Mouse (Mus musculus): ENCODE measurements around the gene Tubb4b. TPM values are rescaled to one million over a fixed set of nuclear protein-coding genes. Genes with fewer than 3 reads are reported as not detected.

Gene Tubb4b
- 101 to 123 TPM (median 110 TPM) in 4 replicates for total RNA-seq (2023)

DNA sequence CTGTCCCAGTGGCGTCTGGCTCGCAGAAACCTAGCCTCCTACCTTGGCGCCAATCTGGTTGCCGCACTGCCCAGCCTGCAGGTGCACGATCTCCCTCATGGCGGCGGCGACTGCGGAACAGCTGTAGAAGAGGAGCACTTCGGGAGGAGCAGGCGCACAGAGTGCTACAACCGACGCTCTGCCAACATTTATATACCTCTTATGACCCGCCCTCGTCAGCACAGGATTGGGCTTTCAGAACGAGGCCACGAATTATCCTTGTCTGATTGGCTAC lies at the start of gene Tubb4b:
TSS of gene Tubb4b (minus strand) at position 211 of the 274 bp plus-strand sequence.

GRCm38 (mm10) chr2:25271827-25272511 lies 47.5 kb upstream of the Tubb4b start, which contains the start of the genes Ssna1 and Anapc2:
TSS of gene Ssna1 (minus strand) at chr2:25272438.
TSS of gene Anapc2 (plus strand) at chr2:25272478.

GRCm38 (mm10) chr2:25262291-25262767 lies 37.8 kb upstream of the Tubb4b start, which contains the start of gene Tprn:
TSS of gene Tprn (plus strand) at chr2:25262618.

GRCm38 (mm10) chr2:25255284-25255779 lies 30.8 kb upstream of the Tubb4b start, which contains the start of gene Tmem203:
TSS of gene Tmem203 (plus strand) at chr2:25255439.

GRCm38 (mm10) chr2:25246183-25247072 lies 21.9 kb upstream of the Tubb4b start, which contains the start of gene AL732309.1:
TSS of gene AL732309.1 (minus strand) at chr2:25246863.

GRCm38 (mm10) chr2:25242101-25242506 lies 17.6 kb upstream of the Tubb4b start, which contains the start of the genes Rnf208 and Cysrt1:
TSS of gene Rnf208 (plus strand) at chr2:25242255.
TSS of gene Cysrt1 (minus strand) at chr2:25242452.

GRCm38 (mm10) chr2:25236614-25237013 lies 12.1 kb upstream of the Tubb4b start, which contains the start of gene Rnf224:
TSS of gene Rnf224 (minus strand) at chr2:25236787.

DNA sequence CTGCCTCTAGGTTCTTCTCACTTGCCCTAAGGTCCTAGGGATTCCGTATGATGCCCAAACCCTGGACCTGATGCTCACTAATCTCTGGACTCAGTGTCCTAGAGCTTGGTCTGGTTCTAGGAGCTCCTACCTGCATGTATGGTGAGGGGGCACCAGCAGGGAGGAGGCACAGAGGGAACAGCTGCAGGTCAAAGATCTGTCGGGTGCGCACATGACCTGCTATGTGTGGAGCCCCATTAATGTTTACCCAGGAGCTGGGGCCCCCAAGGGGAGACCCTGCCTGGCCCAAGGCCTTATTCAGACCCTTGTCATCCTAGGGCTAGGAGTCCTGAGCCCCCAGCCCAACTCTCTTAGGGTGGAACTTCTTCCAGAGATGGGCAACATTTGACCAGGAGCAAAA lies 9.5 kb upstream of the Tubb4b start, which contains the start of gene Slc34a3:
TSS of gene Slc34a3 (minus strand) at position 315 of the 400 bp plus-strand sequence.

GRCm38 (mm10) chr2:25218445-25218844 lies 6.1 kb downstream of the Tubb4b start, which contains the start of gene Fam166a:
TSS of gene Fam166a (plus strand) at chr2:25218745.

DNA sequence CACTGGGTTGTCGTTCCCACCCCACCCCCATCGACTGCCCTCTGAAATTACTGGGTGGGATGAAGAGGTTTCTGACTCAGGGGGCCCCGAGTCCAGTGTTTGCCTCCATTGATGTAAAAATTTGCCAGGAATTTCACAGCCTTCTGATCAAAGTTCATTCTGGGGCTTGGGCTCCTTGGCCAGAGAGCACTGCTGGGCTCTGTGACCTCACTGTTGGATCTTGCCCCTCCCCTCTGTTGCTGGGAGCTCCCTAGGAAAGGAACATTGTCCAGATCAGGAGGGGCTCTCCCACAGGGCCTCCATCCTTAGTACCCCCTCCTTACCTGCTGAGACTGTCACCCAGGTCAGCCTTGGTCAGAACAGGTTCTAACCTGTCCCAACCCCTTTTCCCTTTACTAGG lies 10.1 kb downstream of the Tubb4b start, which contains the start of gene Stpg3:
TSS of gene Stpg3 (minus strand) at position 194 of the 400 bp plus-strand sequence.

DNA sequence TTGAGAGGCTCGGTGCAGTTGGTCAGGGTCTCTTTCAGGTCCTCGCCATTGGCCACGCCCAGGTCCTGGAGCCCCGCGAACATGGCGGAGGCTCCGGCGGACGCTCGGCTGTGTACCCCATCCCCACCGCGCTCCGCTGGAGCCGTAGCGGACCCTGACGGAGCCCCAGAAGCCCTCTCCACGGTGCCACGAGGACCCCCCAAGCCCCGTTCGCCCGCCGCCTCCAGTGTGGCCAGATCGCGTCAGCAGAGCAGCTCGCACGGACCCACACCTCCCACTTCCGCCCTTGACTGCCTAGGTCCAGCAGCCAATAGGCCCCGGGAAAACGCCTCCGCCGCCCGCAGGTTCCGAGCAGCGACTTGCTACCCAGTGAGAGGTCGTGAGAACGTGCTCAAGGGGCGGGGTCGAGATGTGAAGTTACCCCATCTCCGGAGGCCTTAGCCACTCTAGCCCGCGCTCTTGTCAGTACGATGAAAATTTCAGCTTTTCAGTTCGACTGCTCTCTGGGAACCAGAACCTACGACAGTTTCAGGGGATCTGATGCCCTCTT lies 13.3 kb downstream of the Tubb4b start, which contains the start of gene Nelfb:
TSS of gene Nelfb (minus strand) at position 369 of the 550 bp plus-strand sequence.

DNA sequence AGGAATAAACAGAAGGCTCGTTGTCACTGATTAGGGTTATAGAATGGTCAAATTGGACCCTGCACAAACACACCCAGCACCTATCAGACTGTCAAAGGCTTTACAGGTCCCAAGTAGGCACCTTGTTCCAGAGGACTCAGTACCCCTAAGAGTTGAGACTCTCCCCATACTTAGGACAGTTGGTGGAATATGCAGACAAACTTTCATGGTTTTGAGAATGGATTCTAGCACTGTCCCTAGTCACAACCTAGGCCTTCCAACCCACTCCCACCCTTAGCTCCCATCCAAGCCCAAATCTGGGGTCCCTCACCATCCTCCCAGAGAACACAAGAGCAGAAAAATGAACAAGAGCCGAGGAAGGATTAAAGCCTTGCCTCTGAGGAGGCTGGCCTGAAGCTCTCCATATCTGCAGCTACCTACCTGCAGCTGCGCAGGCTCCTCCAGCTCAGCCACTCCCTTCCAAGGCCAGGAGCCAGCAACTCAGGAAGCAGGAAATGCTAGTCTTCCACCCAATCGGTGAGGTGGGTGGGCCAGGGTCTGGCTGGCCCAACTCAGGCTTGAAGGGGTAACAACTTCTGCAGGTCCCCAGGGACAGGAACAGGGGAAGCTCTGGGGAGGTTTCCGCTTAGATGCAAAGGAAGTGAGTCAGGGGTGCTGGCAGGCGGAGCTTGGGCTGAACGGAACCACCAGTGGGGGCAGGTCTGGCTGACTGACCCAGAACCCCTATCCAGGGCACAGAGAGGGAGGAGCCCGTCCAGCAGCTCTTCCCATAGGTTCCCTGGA lies 28.1 kb downstream of the Tubb4b start, which contains the start of gene Tor4a:
TSS of gene Tor4a (minus strand) at position 715 of the 783 bp plus-strand sequence.

GRCm38 (mm10) chr2:25180478-25180903 lies 44.0 kb downstream of the Tubb4b start, which contains the start of gene Nrarp:
TSS of gene Nrarp (plus strand) at chr2:25180758.

Other genes starting within 250 kb of the Tubb4b start
- gene Mrpl41, start 249.6 kb downstream of the Tubb4b start, total RNA-seq (2023), result 19.0 to 23.1 TPM (median 21.2 TPM) in 4 replicates
- 120 to 131 TPM (median 127 TPM) in 4 replicates for gene Pnpla7, start 248.7 kb downstream of the Tubb4b start, total RNA-seq (2023)
- gene Nsmf, start 170.3 kb downstream of the Tubb4b start, total RNA-seq (2023), result 38.8 to 54.8 TPM (median 42.4 TPM) in 4 replicates
- gene Entpd8, start 144.4 kb downstream of the Tubb4b start, total RNA-seq (2023), result not detected in 4 replicates
- not detected in 4 replicates for gene Noxa1, start 129.6 kb downstream of the Tubb4b start, total RNA-seq (2023)
- 5.2 to 8.3 TPM (median 7.2 TPM) in 4 replicates for gene Nrarp, start 43.9 kb downstream of the Tubb4b start, total RNA-seq (2023)
- 29.8 to 31.9 TPM (median 30.9 TPM) in 4 replicates for gene Tor4a, start 27.8 kb downstream of the Tubb4b start, total RNA-seq (2023)
- 71.6 to 75.6 TPM (median 72.5 TPM) in 4 replicates for gene Nelfb, start 13.2 kb downstream of the Tubb4b start, total RNA-seq (2023)
- gene Stpg3, start 10.1 kb downstream of the Tubb4b start, total RNA-seq (2023), result not detected in 4 replicates
- 0.89 TPM in 1 of 4 replicates, not detected in the others for gene Fam166a, start 6.0 kb downstream of the Tubb4b start, total RNA-seq (2023)
- gene Slc34a3, start 9.7 kb upstream of the Tubb4b start, total RNA-seq (2023), result not detected in 4 replicates
- gene Rnf224, start 12.1 kb upstream of the Tubb4b start, total RNA-seq (2023), result not detected in 4 replicates
- not detected in 4 replicates for gene Rnf208, start 17.6 kb upstream of the Tubb4b start, total RNA-seq (2023)
- not detected in 4 replicates for gene Cysrt1, start 17.8 kb upstream of the Tubb4b start, total RNA-seq (2023)
- gene AL732309.1, start 22.2 kb upstream of the Tubb4b start, total RNA-seq (2023), result 4.6 to 12.8 TPM (median 6.9 TPM) in 4 replicates
- gene Tmem203, start 30.7 kb upstream of the Tubb4b start, total RNA-seq (2023), result 18.8 to 26.6 TPM (median 24.1 TPM) in 4 replicates
- gene Tprn, start 37.9 kb upstream of the Tubb4b start, total RNA-seq (2023), result 13.6 to 20.3 TPM (median 14.4 TPM) in 4 replicates
- 30.8 to 37.7 TPM (median 35.7 TPM) in 4 replicates for gene Ssna1, start 47.7 kb upstream of the Tubb4b start, total RNA-seq (2023)
- 101 to 113 TPM (median 107 TPM) in 4 replicates for gene Anapc2, start 47.8 kb upstream of the Tubb4b start, total RNA-seq (2023)
- not detected in 4 replicates for gene Tmem210, start 63.4 kb upstream of the Tubb4b start, total RNA-seq (2023)
- gene Lrrc26, start 65.2 kb upstream of the Tubb4b start, total RNA-seq (2023), result not detected in 4 replicates
- gene Grin1, start 94.5 kb upstream of the Tubb4b start, total RNA-seq (2023), result not detected in 4 replicates
- gene Man1b1, start 107.6 kb upstream of the Tubb4b start, total RNA-seq (2023), result 39.7 to 50.0 TPM (median 47.1 TPM) in 4 replicates
- gene Dpp7, start 131.7 kb upstream of the Tubb4b start, total RNA-seq (2023), result 41.2 to 46.3 TPM (median 43.4 TPM) in 4 replicates
- gene Uap1l1, start 141.0 kb upstream of the Tubb4b start, total RNA-seq (2023), result 22.5 to 35.7 TPM (median 25.5 TPM) in 4 replicates
- gene Sapcd2, start 147.6 kb upstream of the Tubb4b start, total RNA-seq (2023), result 0.48 to 0.85 TPM in 2 of 4 replicates, not detected in the others
- gene Entpd2, start 171.2 kb upstream of the Tubb4b start, total RNA-seq (2023), result not detected in 4 replicates
- not detected in 4 replicates for gene Npdc1, start 174.6 kb upstream of the Tubb4b start, total RNA-seq (2023)
- not detected in 4 replicates for gene Fut7, start 198.6 kb upstream of the Tubb4b start, total RNA-seq (2023)
- gene Abca2, start 204.0 kb upstream of the Tubb4b start, total RNA-seq (2023), result 44.9 to 53.9 TPM (median 49.1 TPM) in 4 replicates
- 0.83 TPM in 1 of 4 replicates, not detected in the others for gene Clic3, start 232.1 kb upstream of the Tubb4b start, total RNA-seq (2023)
- gene Paxx, start 236.4 kb upstream of the Tubb4b start, total RNA-seq (2023), result 115 to 135 TPM (median 127 TPM) in 4 replicates
- gene Ptgds, start 245.3 kb upstream of the Tubb4b start, total RNA-seq (2023), result not detected in 4 replicates